Mouse (Mus musculus) limb, embryonic 11.5 days (tissue): ENCODE results near the gene Jund. TPM values are rescaled to one million over a fixed set of nuclear protein-coding genes. Genes with fewer than 3 reads are reported as not detected.
A peak's percentile ranks its signal among the peaks of the same experiment; 100 is the strongest.

Experiments
- ATAC-seq: fragments of 200-750 bp; cut with Nextera tagmentation; 2 replicates; pipeline ENCODE4 v1.8.0; 2017; ENCODE audit warnings: low read depth; ENCODE audit not compliant: insufficient number of reproducible peaks, low FRiP score, low TSS enrichment
- DNase-seq: peaks from one replicate; pipeline ENCODE4 v3.0.0-alpha.2; 2015; ENCODE audit warnings: low spot score
- H3K27ac ChIP-seq: fragments of 300-500 bp; sonication (generic); replicated peaks from 2 replicates; pipeline ENCODE4 v1.5.1; 2014; ENCODE audit warnings: low read depth, mild to moderate bottlenecking, low read length
- H3K27me3 ChIP-seq: fragments of 300-500 bp; sonication (generic); 2 replicates; pipeline ENCODE4 v1.6.1; 2014; ENCODE audit warnings: mild to moderate bottlenecking, low read length, mixed read lengths; ENCODE audit not compliant: control insufficient read depth, insufficient read depth
- H3K36me3 ChIP-seq: fragments of 300-500 bp; sonication (generic); 2 replicates; pipeline ENCODE4 v1.6.1; 2014; ENCODE audit warnings: mild to moderate bottlenecking, low read length, moderate library complexity, mixed read lengths; ENCODE audit not compliant: control insufficient read depth, insufficient read depth
- H3K4me1 ChIP-seq: fragments of 300-500 bp; sonication (generic); 2 replicates; pipeline ENCODE4 v1.6.1; 2014; ENCODE audit warnings: low read length, mixed read lengths; ENCODE audit not compliant: control insufficient read depth, insufficient read depth
- H3K4me2 ChIP-seq: fragments of 300-500 bp; sonication (generic); 2 replicates; pipeline ENCODE4 v1.6.1; 2014; ENCODE audit warnings: low read depth, mild to moderate bottlenecking, moderate library complexity; ENCODE audit not compliant: severe bottlenecking
- H3K4me3 ChIP-seq: fragments of 300-500 bp; sonication (generic); 2 replicates; pipeline ENCODE4 v1.5.1; 2014; ENCODE audit warnings: low read depth, low read length
- H3K9ac ChIP-seq: fragments of 300-500 bp; sonication (generic); 2 replicates; pipeline ENCODE4 v1.6.1; 2014; ENCODE audit warnings: mild to moderate bottlenecking, low read length
- H3K9me3 ChIP-seq: fragments of 300-500 bp; sonication (generic); 2 replicates; pipeline ENCODE4 v1.6.1; 2016; ENCODE audit warnings: low read length; ENCODE audit not compliant: control insufficient read depth
- WGBS: fragments of 180-500 bp; shearing (Covaris S2); extraction: QIAGEN DNeasy Blood & Tissue Kit; methylation state at CpG from one replicate; pipeline ENCODE4 v1.1.7; 2014; 5-methylcytosine and 5-hydroxymethylcytosine counted together
- polyA plus RNA-seq: library from polyadenylated mRNA; unstranded; fragments of >200 nt; fragmentation: Nextera tagmentation; extraction: Ambion mirVana; gene quantifications from 2 replicates; pipeline ENCODE4 v1.2.1, GENCODE M21; 2014

The Jund gene
- polyA plus RNA-seq, 1 experiment from 2014 or later: 104 TPM

DNA sequence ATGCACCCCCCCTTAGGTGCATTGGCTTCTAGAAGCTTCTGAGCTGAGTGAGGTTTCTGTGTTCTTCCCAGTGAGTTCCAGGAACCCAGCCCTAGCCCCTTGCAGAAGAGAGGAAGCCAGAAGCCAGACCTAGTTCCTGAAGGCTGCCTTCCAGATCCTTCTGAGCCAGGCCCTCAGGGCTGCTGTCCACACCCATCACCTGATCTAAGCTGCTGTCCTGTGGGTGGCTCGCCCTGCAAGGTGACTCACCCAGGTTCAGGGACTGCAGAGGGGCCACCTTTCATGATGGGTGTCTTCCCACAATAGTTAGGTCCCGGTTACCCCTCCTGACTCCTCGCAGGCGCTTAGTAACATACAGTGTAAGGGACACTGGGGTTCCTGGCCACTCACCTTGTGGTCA, 19.3 kb upstream of the Jund start:
- Histone ChIP-seq H3K9me3 (no peaks in the 10 kb centered on the region), H3K27ac (no peak overlapping the region), H3K4me3 (no peak overlapping the region), H3K9ac (no peak overlapping the region), H3K4me1 (peaks cover 5% of the 10 kb centered on the region; the same call in 1 of the 2 replicates), H3K27me3 (no peaks in the 10 kb centered on the region), H3K36me3 (peaks cover 16% of the 10 kb centered on the region), H3K4me2 (no peak overlapping the region)
- no peak for DNase-seq
- 92% methylated on average over 4 of the region's 4 CpGs for WGBS
- ATAC-seq: no peak

DNA sequence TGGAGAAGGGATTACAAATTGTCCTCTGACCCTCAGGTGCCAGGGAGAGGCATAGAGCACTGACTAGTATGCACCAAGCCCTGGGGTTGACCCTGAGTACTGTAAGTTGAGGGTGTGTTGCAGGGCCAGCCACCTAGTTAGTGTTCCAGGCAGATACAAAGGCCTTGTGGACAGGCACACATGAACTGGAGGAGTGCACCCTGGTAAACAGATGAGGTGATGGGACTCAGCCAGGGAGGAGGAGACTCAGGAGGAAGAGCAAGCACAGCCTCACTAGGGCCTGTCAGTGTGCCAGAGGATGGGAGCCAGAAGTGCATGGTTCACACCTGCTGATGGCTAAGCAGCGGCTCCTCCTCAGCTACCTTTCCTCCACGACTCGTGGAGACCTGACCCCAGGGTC, 18.7 kb upstream of the Jund start:
- WGBS: 48% methylated on average over 3 of the region's 3 CpGs
- no peak for ATAC-seq

DNA sequence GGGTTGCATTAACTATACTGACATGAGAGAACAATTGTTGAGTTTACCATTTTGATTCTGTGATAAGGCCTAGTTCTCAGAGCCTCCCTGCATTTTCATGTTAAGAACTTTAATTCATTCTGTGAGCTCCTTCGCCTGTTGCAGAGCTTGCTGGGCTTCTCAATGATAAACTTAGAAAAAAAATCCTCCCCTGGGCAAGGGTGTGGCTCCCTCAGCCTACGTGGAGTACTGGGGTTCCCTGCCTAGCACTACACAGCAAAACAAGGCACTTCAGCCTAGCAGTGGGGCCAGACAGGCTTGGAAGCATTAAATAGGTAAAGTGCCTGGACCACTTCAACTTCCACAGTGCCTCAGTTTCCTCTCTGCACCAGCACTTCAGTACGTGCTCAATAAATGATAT, 17.3 kb upstream of the Jund start:
- ATAC-seq: no peak
- Histone ChIP-seq H3K27ac (no peak overlapping the region), H3K4me1 (no peaks in the 10 kb centered on the region), H3K36me3 (peaks cover 18% of the 10 kb centered on the region), H3K27me3 (no peaks in the 10 kb centered on the region), H3K9ac (no peak overlapping the region), H3K4me3 (no peak overlapping the region), H3K4me2 (no peak overlapping the region), H3K9me3 (no peaks in the 10 kb centered on the region)
- WGBS: 79% methylated on average over 3 of the region's 3 CpGs
- no peak for DNase-seq

More for the DNA sequence above, 18.7 kb upstream of the Jund start:
- H3K4me2 ChIP-seq: no peak overlapping the region
- H3K36me3 ChIP-seq: peaks cover 17% of the 10 kb centered on the region
- H3K4me1 ChIP-seq: no peaks in the 10 kb centered on the region
- no peak overlapping the region for H3K9ac ChIP-seq
- H3K27ac ChIP-seq: no peak overlapping the region
- H3K27me3 ChIP-seq: no peaks in the 10 kb centered on the region
- no peaks in the 10 kb centered on the region for H3K9me3 ChIP-seq
- DNase-seq: no peak
- H3K4me3 ChIP-seq: no peak overlapping the region

DNA sequence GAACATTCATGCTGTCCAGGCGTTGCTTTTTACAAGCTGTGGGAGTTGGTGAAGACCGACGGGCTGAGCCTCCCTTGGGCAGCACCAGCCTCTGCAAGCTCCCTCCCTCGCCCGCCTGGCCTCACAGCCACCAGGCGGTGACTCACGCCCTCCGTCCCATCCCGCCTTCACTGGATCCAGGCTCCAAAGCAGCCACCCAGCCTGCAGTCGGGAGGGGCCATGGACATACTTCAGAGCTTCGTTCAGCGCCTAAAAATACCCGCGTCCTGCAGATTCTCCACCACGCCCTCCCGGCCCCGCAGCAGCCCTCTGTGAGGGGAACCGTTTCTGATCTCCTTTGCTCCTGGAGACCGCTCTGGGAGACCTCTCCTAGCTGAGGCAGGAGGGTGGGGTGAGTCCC, 16.6 kb upstream of the Jund start:
- 7% methylated on average over 19 of the region's 19 CpGs for WGBS
- Histone ChIP-seq H3K27me3 (no peaks in the 10 kb centered on the region), H3K27ac (no peak overlapping the region), H3K36me3 (peaks cover 18% of the 10 kb centered on the region), H3K4me2 (peak overlapping the region; percentile 15; the same call in 1 of the 2 replicates), H3K9ac (peak overlapping the region; percentile 40; the same call in 1 of the 2 replicates), H3K4me1 (no peaks in the 10 kb centered on the region), H3K4me3 (peak overlapping the region; percentile 5; the same call in 1 of the 2 replicates), H3K9me3 (no peaks in the 10 kb centered on the region)
- ATAC-seq (no peak), DNase-seq (peak; percentile 53)

DNA sequence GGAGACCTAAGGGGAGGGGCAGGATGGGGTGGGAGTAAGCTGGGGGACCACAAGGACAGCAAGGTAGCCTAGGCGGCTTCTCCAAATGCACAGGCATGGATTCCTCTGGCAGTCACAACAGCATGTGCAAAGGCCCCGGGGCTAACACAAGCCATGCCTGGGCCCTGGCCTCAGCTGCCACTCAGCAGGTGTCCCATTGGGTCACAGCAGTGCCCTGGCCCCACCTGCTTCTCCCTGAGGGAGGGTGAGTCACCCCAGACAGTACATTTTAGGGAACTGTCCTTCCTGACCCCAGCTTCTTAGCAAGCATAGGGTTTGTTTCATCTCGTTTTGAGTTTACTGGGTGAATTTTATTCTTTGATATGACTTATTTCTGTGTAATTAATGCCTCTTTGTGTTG, 16.1 kb upstream of the Jund start:
- ATAC-seq (no peak), DNase-seq (no peak)
- Histone ChIP-seq H3K27me3 (no peaks in the 10 kb centered on the region), H3K9ac (no peak overlapping the region), H3K36me3 (peaks cover 18% of the 10 kb centered on the region), H3K4me1 (no peaks in the 10 kb centered on the region), H3K9me3 (no peaks in the 10 kb centered on the region), H3K4me3 (no peak overlapping the region; the same call in 1 of the 2 replicates), H3K4me2 (0 out of 2 replicates have a peak overlapping the region, but pooled peaks have one; percentile 15), H3K27ac (no peak overlapping the region)
- WGBS: 55% methylated on average over 3 of the region's 3 CpGs

DNA sequence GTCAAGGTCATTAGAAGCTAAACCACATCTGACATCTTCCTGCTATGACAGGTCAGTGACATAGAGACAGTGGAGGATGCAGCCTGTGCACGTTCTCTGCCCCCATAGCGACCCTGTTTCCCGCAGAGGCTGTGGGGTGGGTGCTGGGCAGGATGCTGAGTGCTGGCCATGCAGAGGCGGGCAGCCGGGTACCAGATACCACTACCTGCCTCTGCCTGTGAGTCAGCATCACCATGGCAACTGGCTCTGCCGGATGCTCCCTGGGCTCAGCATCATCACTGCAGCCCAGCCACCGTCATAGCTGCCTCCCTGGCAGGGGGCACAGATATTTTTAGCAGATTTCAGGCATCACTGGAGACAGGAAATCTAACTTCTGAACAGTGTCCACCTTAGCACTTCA, 14.5 kb upstream of the Jund start:
- DNase-seq (no peak), ATAC-seq (no peak)
- Histone ChIP-seq H3K4me2 (no peak overlapping the region), H3K27ac (no peak overlapping the region), H3K9me3 (no peaks in the 10 kb centered on the region), H3K4me3 (no peak overlapping the region), H3K4me1 (no peaks in the 10 kb centered on the region), H3K9ac (no peak overlapping the region), H3K27me3 (no peaks in the 10 kb centered on the region), H3K36me3 (peaks cover 4% of the 10 kb centered on the region)
- WGBS: 56% methylated on average over 7 of the region's 7 CpGs

DNA sequence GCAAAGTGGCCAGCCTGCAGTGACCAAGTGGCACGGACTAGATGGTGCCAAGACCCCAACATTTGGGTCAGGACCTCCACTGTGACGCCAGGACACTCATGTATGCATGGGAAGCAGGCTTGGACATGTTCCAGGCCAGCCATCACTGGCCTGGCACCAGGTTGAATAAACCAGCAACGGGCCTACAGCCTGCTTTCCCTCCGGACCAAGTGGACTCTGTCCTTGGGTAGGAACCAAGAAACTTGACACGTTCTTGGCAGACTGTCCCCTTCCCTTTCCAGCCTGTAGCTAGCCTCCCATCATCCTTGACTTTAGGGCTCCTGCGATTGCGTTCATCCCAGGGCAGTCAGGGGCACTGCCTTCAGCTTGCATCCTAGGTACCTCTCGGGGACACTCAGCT, 11.2 kb upstream of the Jund start:
- 92% methylated on average over 8 of the region's 8 CpGs for WGBS
- H3K4me2 ChIP-seq: no peak overlapping the region
- H3K9ac ChIP-seq: no peak overlapping the region
- ATAC-seq (no peak), DNase-seq (no peak)
- H3K4me1 ChIP-seq: peaks cover 17% of the 10 kb centered on the region
- H3K27me3 ChIP-seq: no peaks in the 10 kb centered on the region
- H3K9me3 ChIP-seq: no peaks in the 10 kb centered on the region
- no peak overlapping the region for H3K4me3 ChIP-seq
- H3K36me3 ChIP-seq: peaks cover 2% of the 10 kb centered on the region; the same call in 1 of the 2 replicates
- no peak overlapping the region for H3K27ac ChIP-seq

DNA sequence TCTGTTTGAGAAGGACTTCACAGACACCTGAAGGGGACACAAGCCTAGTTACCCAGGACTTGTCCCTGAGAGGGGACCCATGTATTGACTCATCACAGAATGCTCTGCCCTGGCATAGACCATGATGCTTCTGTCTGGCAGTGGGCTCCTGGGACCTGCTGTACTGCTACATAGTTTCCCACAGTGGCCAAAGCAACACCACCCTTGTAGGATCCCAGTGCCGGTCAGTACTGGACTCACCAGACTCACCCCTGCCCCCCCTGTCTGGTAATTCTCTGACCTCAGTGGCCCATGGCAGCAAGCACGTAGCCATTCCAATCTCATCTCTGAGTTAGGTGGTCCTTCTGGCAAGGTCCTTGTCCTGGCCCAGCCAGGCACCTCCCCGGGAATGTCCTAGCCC, 10.6 kb upstream of the Jund start:
- Histone ChIP-seq H3K9me3 (no peaks in the 10 kb centered on the region), H3K4me1 (peaks cover 17% of the 10 kb centered on the region), H3K27ac (no peak overlapping the region), H3K36me3 (peaks cover 2% of the 10 kb centered on the region; the same call in 1 of the 2 replicates), H3K27me3 (no peaks in the 10 kb centered on the region), H3K4me2 (no peak overlapping the region), H3K9ac (no peak overlapping the region), H3K4me3 (no peak overlapping the region)
- no peak for DNase-seq
- 82% methylated on average over 3 of the region's 3 CpGs for WGBS
- ATAC-seq: no peak

DNA sequence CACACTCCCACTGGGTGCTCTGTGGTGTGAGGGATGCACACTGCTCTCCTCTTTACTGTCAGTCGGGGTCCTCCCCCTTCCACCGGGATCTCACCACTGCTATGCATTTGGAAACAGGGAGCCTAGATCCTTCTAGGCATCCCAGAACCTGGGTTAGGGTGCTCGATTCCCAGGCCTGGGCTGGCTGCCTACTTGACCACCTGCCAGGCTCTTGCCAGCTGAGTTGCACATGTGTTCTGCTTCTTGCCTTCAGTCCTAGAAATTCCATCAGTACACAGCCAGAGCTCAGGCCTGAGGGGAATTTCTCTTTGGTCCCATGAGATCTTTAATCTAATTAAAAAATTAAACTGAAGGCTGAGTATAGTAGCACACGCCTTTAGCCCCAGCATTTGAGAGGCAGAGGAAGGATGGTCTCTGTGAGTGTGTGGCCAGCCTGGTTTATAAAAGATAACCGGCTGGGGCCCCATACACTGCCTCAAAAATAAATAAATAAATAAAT, 8.8 kb upstream of the Jund start:
- Histone ChIP-seq H3K27ac (0 out of 2 replicates have a peak overlapping the region, but pooled peaks have one; percentile 36), H3K4me1 (peaks cover 20% of the 10 kb centered on the region)

More for the DNA sequence above, 8.8 kb upstream of the Jund start:
- no peaks in the 10 kb centered on the region for H3K9me3 ChIP-seq
- peak overlapping the region; percentile 20; the same call in 1 of the 2 replicates for H3K4me2 ChIP-seq
- H3K36me3 ChIP-seq: peaks cover 1% of the 10 kb centered on the region; the same call in 1 of the 2 replicates
- 77% methylated on average over 5 of the region's 5 CpGs for WGBS
- peak overlapping the region; percentile 27; the same call in 1 of the 2 replicates for H3K9ac ChIP-seq
- no peaks in the 10 kb centered on the region for H3K27me3 ChIP-seq
- ATAC-seq (no peak), DNase-seq (no peak)
- no peak overlapping the region for H3K4me3 ChIP-seq
